Comparison of ENCODE assay signal across 8 mouse cellular contexts in the genomic region with DNA sequence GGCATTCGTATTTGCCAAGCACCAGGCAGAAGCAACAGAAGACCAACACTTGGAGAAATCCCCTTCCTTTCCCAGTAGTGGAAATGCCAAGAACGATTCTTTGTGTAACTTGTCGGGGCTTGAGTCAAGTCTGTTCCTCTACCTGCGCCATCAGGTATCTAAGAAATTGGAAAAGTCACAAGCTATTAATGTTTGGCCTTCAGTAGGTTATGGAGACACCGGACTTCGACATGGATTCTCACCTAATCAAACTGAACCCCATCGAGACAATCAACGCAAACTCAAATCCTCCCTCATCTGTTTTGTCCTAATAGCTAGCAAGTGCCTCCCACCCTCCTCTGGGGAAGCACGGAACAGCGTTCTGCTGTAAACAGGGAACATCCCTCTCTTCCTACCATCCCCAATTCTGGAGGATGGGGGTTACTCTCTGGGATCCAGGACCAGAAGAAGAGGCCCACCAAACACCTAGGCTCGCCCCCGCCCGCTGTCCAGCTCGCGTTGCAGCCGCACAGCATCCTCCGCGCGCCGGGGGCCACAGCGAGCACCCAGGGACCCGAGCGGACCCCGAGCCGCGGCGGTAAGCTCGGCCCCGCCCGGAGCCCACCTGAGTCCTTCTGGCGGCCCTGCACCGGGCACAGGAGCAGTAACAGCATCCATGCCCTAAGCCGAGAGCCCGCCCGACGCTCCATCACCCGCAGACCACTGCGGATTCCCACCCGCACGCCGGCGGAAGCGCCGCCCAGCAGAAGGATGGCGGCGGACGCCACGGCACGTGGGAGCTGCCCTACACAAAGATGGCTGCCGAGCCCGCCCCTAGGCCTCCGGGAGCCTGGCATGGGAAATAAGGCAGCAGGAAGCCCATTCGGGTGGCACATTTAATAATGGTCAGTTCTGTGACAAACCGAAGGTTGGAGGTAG. TPM values are rescaled to one million over a fixed set of nuclear protein-coding genes. Genes with fewer than 3 reads are reported as not detected.
A peak's percentile ranks its signal among the peaks of the same experiment; 100 is the strongest.
DNase-seq lines count a peak whose midpoint lies in the region; ATAC-seq and TF ChIP-seq lines count a peak whose summit lies in the region.

Gene Poglut1, minus strand, starts transcription at position 780 of the 918 bp plus-strand sequence.

- peak within 1 kb of the TSS; percentile 96 for H3K9ac ChIP-seq in CH12.LX (ENCODE audit: insufficient read depth, low read depth)
- H3K9ac ChIP-seq in forebrain, embryonic 13.5 days: peak within 1 kb of the TSS; percentile 96
- H3K9ac ChIP-seq in heart, postnatal 0 days (replicated peaks; ENCODE audit: low read depth, low read length): peak within 1 kb of the TSS; percentile 72
- peak within 1 kb of the TSS; percentile 76 for H3K9ac ChIP-seq in liver, embryonic 16.5 days (ENCODE audit: low read depth, low read length)
- peak within 1 kb of the TSS; percentile 95 for H3K9ac ChIP-seq in neural tube, embryonic 13.5 days

- H3K4me2 ChIP-seq in CH12.LX (ENCODE audit: insufficient read depth, low read depth, poor library complexity, severe bottlenecking): peak within 1 kb of the TSS; percentile 30
- peak within 1 kb of the TSS; percentile 75 for H3K4me2 ChIP-seq in forebrain, embryonic 13.5 days
- peak within 1 kb of the TSS; percentile 95 for H3K4me2 ChIP-seq in heart, postnatal 0 days (ENCODE audit: low read depth, low read length)
- H3K4me2 ChIP-seq in liver, embryonic 16.5 days (ENCODE audit: low read depth, low read length): peak within 1 kb of the TSS; percentile 92
- H3K4me2 ChIP-seq in neural tube, embryonic 13.5 days: peak within 1 kb of the TSS; percentile 76

- peaks cover 2% of the 10 kb centered on the region for H3K9me3 ChIP-seq in CH12.LX (replicated peaks; ENCODE audit: low read length)
- H3K9me3 ChIP-seq in forebrain, embryonic 13.5 days (replicated peaks): no peaks in the 10 kb centered on the region
- H3K9me3 ChIP-seq in heart, postnatal 0 days (replicated peaks; ENCODE audit: control insufficient read depth, low read length): no peaks in the 10 kb centered on the region
- no peaks in the 10 kb centered on the region for H3K9me3 ChIP-seq in liver, embryonic 16.5 days (replicated peaks; ENCODE audit: control insufficient read depth, low read length)
- no peaks in the 10 kb centered on the region for H3K9me3 ChIP-seq in neural tube, embryonic 13.5 days

- ATAC-seq in forebrain, embryonic 13.5 days: peak; percentile 99
- ATAC-seq in heart, postnatal 0 days (ENCODE audit: insufficient read depth, low read depth): peak; percentile 96
- ATAC-seq in liver, embryonic 16.5 days (ENCODE audit: low read depth): peak; percentile 79
- peak; percentile 96 for ATAC-seq in neural tube, embryonic 13.5 days (ENCODE audit: low read depth)

- H3K4me1 ChIP-seq in CH12.LX (ENCODE audit: control insufficient read depth in 1 of 2, insufficient read depth in 2 of 2): peaks cover 5 to 31% of the 10 kb centered on the region in 2 experiments
- H3K4me1 ChIP-seq in forebrain, embryonic 13.5 days: peaks cover 18% of the 10 kb centered on the region
- H3K4me1 ChIP-seq in heart, postnatal 0 days (ENCODE audit: control insufficient read depth, insufficient read depth): peaks cover 11% of the 10 kb centered on the region; the same call in 1 of the 2 replicates
- H3K4me1 ChIP-seq in liver, embryonic 16.5 days (ENCODE audit: control insufficient read depth, low read depth, low read length): peaks cover 9% of the 10 kb centered on the region
- H3K4me1 ChIP-seq in neural tube, embryonic 13.5 days (replicated peaks): peaks cover 18% of the 10 kb centered on the region

- no peak for TF ChIP-seq EP300 in CH12.LX (IDR thresholded peaks at IDR 0.05; ENCODE audit: low read length)
- no peak for TF ChIP-seq EP300 in heart, postnatal 0 days (IDR thresholded peaks at IDR 0.05; ENCODE audit: low read depth)

- no peak for TF ChIP-seq RAD21 in CH12.LX (IDR thresholded peaks at IDR 0.05; ENCODE audit: low read depth, low read length)

- peak; percentile 92 for TF ChIP-seq POLR2A in CH12.LX (IDR thresholded peaks at IDR 0.05; ENCODE audit: low read depth, low read length)

- peak; percentile 80 for DNase-seq in CH12.LX (ENCODE audit: extremely low read depth)
- DNase-seq in c-Kit-positive CD71-positive TER-119-positive erythroid progenitor cells, embryonic 14.5 days (ENCODE audit: low spot score): peak; percentile 52
- DNase-seq in heart, postnatal 0 days (ENCODE audit: low spot score): peak; percentile 75
- peak; percentile 86 to 91 for DNase-seq in kidney, postnatal 4 days
- peak; percentile 50 for DNase-seq in telencephalon, adult 2 months (ENCODE audit: low read depth, low spot score)

- peaks cover 11% of the 10 kb centered on the region; the same call in 1 of the 2 replicates for H3K79me2 ChIP-seq in CH12.LX (replicated peaks; ENCODE audit: control insufficient read depth, extremely low read depth, insufficient read depth, poor library complexity, severe bottlenecking)

- H3K4me3 ChIP-seq in CH12.LX (replicated peaks in 1 of 3; ENCODE audit: low read depth in 2 of 3, low read length in 2 of 3, poor library complexity in 1 of 3): peak within 1 kb of the TSS; percentile 87 to 97 (median 94)
- H3K4me3 ChIP-seq in forebrain, embryonic 13.5 days: peak within 1 kb of the TSS; percentile 90
- H3K4me3 ChIP-seq in heart, postnatal 0 days (ENCODE audit: low read depth, low read length): peak within 1 kb of the TSS; percentile 85
- H3K4me3 ChIP-seq in liver, embryonic 16.5 days (ENCODE audit: low read depth, low read length): peak within 1 kb of the TSS; percentile 84
- peak within 1 kb of the TSS; percentile 92 for H3K4me3 ChIP-seq in neural tube, embryonic 13.5 days

- 2% methylated on average over 52 of the region's 54 CpGs for WGBS in forebrain, embryonic 13.5 days
- WGBS in heart, postnatal 0 days: 3% methylated on average over 54 of the region's 54 CpGs
- WGBS in liver, embryonic 16.5 days (ENCODE audit: insufficient replicate concordance): 2% methylated on average over 54 of the region's 54 CpGs
- 3% methylated on average over 54 of the region's 54 CpGs for WGBS in neural tube, embryonic 13.5 days

- in situ Hi-C loops in CH12.LX (cut with MboI; ENCODE audit: low pct_ligation_motif_present, low pct_unique_long_range_greater_than_20kb, low sequenced_read_pairs): loop anchor here (10.0 kb wide), 1 partner anchor 175 kb away; no protein-coding TSS in a partner anchor

- H3K36me3 ChIP-seq in CH12.LX (replicated peaks in 1 of 2; ENCODE audit: control insufficient read depth in 1 of 2, insufficient read depth in 1 of 2, low read length in 1 of 2): peaks cover 26 to 34% of the 10 kb centered on the region in 2 experiments
- peaks cover 35% of the 10 kb centered on the region for H3K36me3 ChIP-seq in forebrain, embryonic 13.5 days (ENCODE audit: poor library complexity, severe bottlenecking)
- H3K36me3 ChIP-seq in heart, postnatal 0 days (replicated peaks; ENCODE audit: control insufficient read depth, insufficient read depth, low read length): peaks cover 9% of the 10 kb centered on the region; the same call in 1 of the 2 replicates
- H3K36me3 ChIP-seq in liver, embryonic 16.5 days (ENCODE audit: control insufficient read depth, insufficient read depth): no peaks in the 10 kb centered on the region; the same call in 1 of the 2 replicates
- peaks cover 33% of the 10 kb centered on the region for H3K36me3 ChIP-seq in neural tube, embryonic 13.5 days

- H3K27me3 ChIP-seq in CH12.LX (replicated peaks): peaks cover 13% of the 10 kb centered on the region
- peaks cover 28% of the 10 kb centered on the region for H3K27me3 ChIP-seq in forebrain, embryonic 13.5 days
- H3K27me3 ChIP-seq in heart, postnatal 0 days (ENCODE audit: control insufficient read depth, insufficient read depth, low read length): no peaks in the 10 kb centered on the region
- H3K27me3 ChIP-seq in liver, embryonic 16.5 days (ENCODE audit: control insufficient read depth, insufficient read depth, low read depth, low read length): no peaks in the 10 kb centered on the region; the same call in 1 of the 2 replicates
- H3K27me3 ChIP-seq in neural tube, embryonic 13.5 days: peaks cover 31% of the 10 kb centered on the region

- H3K27ac ChIP-seq in CH12.LX (ENCODE audit: insufficient read depth, low read depth): peak within 1 kb of the TSS; percentile 1; the same call in 1 of the 2 replicates
- peak within 1 kb of the TSS; percentile 75 for H3K27ac ChIP-seq in forebrain, embryonic 13.5 days
- no peak within 1 kb of the TSS for H3K27ac ChIP-seq in heart, postnatal 0 days (ENCODE audit: low read depth)
- no peak within 1 kb of the TSS for H3K27ac ChIP-seq in liver, embryonic 16.5 days (ENCODE audit: low read length)
- H3K27ac ChIP-seq in neural tube, embryonic 13.5 days (replicated peaks): peak within 1 kb of the TSS; percentile 87

- dilution Hi-C loops in CH12.LX (cut with MboI; ENCODE audit: extremely low pct_ligation_motif_present, extremely low pct_unique_long_range_greater_than_20kb, low sequenced_read_pairs): no loop called here

- no peak for TF ChIP-seq CTCF in CH12.LX (conservative IDR thresholded peaks at IDR 0.05 in 1 of 2, IDR thresholded peaks at IDR 0.05 in 1 of 2; ENCODE audit: low read depth in 2 of 2, low read length in 2 of 2)
- no peak for TF ChIP-seq CTCF in heart, postnatal 0 days (IDR thresholded peaks at IDR 0.05; ENCODE audit: low read depth)

TF ChIP-seq in CH12.LX, 34 proteins besides CTCF, POLR2A, EP300 and RAD21 (continues in another document):
- TF ChIP-seq NRF1 (IDR thresholded peaks at IDR 0.05; ENCODE audit: low read depth, low read length): peak; percentile 84
- no peak for TF ChIP-seq ZNF384 (IDR thresholded peaks at IDR 0.05; ENCODE audit: low read depth, low read length)
- TF ChIP-seq NELFE (IDR thresholded peaks at IDR 0.05; ENCODE audit: low read depth, low read length): peak; percentile 94
- no peak for TF ChIP-seq ZC3H11A (IDR thresholded peaks at IDR 0.05; ENCODE audit: low read depth, low read length)
- TF ChIP-seq PAX5 (IDR thresholded peaks at IDR 0.05; ENCODE audit: low read length): no peak
- TF ChIP-seq USF2 (conservative IDR thresholded peaks at IDR 0.05; ENCODE audit: low read depth, low read length): peak; percentile 85
- TF ChIP-seq E2F4 (IDR thresholded peaks at IDR 0.05; ENCODE audit: insufficient replicate concordance, low read depth, low read length): no peak
- 0 out of 2 replicates have a peak, but pooled peaks have one; percentile 49 for TF ChIP-seq MAZ (IDR thresholded peaks at IDR 0.05; ENCODE audit: low read depth, low read length)
- TF ChIP-seq POLR2AphosphoS2 (IDR thresholded peaks at IDR 0.05; ENCODE audit: low read depth, low read length): no peak; the same call in 1 of the 2 replicates

RNA-seq across cellular contexts. Expression of gene Poglut1, which starts in this region (rescaled TPM):
- total RNA-seq in CH12.LX (2012; rRNA removed) (41.4 and 44.2 TPM in 2 replicates), CH12.LX (2014; rRNA removed) (65.6 and 76.9 TPM in 2 replicates)
- polyA plus RNA-seq in CH12.LX (2012; ENCODE audit: insufficient read length, low read depth): 54.7 and 54.8 TPM in 2 replicates
- polyA plus RNA-seq in forebrain, embryonic 13.5 days (2015; fragmentation: Nextera tagmentation; extraction: Ambion mirVana): 63.0 and 74.8 TPM in 2 replicates
- 17.6 and 20.5 TPM in 2 replicates for total RNA-seq in heart, postnatal 0 days (2014; rRNA removed; ENCODE audit: low replicate concordance)
- polyA plus RNA-seq in heart, postnatal 0 days (2015; fragmentation: Nextera tagmentation; extraction: Ambion mirVana): 13.3 and 13.8 TPM in 2 replicates
- 6.5 and 7.2 TPM in 2 replicates for polyA plus RNA-seq in liver, embryonic 16.5 days (2015; fragmentation: Nextera tagmentation; extraction: Ambion mirVana)
- polyA plus RNA-seq in neural tube, embryonic 13.5 days (2015; fragmentation: Nextera tagmentation; extraction: Ambion mirVana): 63.3 and 73.7 TPM in 2 replicates

Comparison
In these comparisons a context has a peak if more than half of its experiments do, and no peak if none do; other contexts are left out.
1. H3K27ac ChIP-seq: peak in CH12.LX (single experiment), forebrain, embryonic 13.5 days (single experiment) and neural tube, embryonic 13.5 days (single experiment); none in heart, postnatal 0 days (single experiment) and liver, embryonic 16.5 days (single experiment).
2. H3K4me2 ChIP-seq: peak in every context shown above with its lines; median percentile 95 in heart, postnatal 0 days; 92 in liver, embryonic 16.5 days; 76 in neural tube, embryonic 13.5 days; 75 in forebrain, embryonic 13.5 days; 30 in CH12.LX.
3. Peak in every context shown above with its lines, with median percentiles within 50 percentile points of each other: DNase-seq, H3K4me3 ChIP-seq, H3K9ac ChIP-seq and ATAC-seq.